Mouse (Mus musculus) gastrocnemius, postnatal 25 days (tissue): ENCODE data around the gene BC080695. TPM values are rescaled to one million over a fixed set of nuclear protein-coding genes. Genes with fewer than 3 reads are reported as not detected.
"Not testable (repeated sequence)": the region's sequence is repeated elsewhere in the genome, so short reads cannot be mapped to it uniquely, and the experiment has no call there.

Experiments
- DNase-seq: peaks from one replicate; pipeline ENCODE4 v3.0.0; 2022
- long read RNA-seq, 2 experiments: library from polyadenylated mRNA; stranded (forward); transcript quantifications; one replicate each; pipeline ENCODE4 v2.0.0; 2021
- total RNA-seq, 2 experiments: library from RNA; stranded (reverse); gene quantifications; 1 replicate in 1 of 2; 2 replicates in 1 of 2; pipeline ENCODE4 v1.2.3; 2021

Gene BC080695
- not detected for total RNA-seq
- long read RNA-seq, experiment 1 = 0 reads
- long read RNA-seq, experiment 2 = 0 reads

DNA sequence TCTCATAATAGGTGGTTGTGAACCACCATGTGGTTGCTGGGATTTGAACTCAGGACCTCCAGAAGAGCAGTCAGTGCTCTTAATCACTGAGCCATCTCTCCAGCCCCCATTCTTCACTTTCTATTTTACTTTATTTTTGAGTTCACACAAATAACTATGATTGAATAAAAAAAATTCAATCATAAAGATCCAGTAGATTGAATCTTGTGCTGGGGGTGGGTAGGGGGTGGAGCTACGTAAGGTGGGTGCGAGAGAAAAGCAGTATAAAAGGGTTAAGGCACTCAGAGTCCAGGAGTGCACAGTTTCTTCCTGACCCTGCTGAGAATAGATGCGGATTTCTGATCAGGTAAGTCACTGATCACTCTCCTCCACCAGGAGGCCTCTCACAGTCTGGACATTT, at the start of gene BC080695, which contains the start of gene Gm13057:
BC080695 (plus strand) TSS at position 301 of the 400 bp plus-strand sequence.
Gm13057 (plus strand) TSS at position 310 of the 400 bp plus-strand sequence.
- DNase-seq = not testable (repeated sequence)

DNA sequence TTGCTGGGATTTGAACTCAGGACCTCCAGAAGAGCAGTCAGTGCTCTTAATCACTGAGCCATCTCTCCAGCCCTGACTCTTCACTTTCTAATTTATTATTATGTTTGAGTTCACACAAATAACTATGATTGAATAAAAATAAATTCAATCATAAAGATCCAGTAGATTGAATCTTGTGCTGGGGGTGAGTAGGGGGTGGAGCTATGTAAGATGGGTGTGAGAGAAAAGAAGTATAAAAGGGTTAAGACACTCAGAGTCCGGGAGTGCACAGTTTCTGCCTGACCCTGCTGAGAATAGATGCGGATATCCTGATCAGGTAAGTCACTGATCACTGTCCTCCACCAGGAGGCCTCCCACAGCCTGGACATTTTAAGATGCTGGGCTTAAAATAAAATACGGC, 40.5 kb upstream of the BC080695 start, which contains the start of gene Gm13043:
Gm13043 (plus strand) TSS at position 301 of the 400 bp plus-strand sequence.
- no peak for DNase-seq

DNA sequence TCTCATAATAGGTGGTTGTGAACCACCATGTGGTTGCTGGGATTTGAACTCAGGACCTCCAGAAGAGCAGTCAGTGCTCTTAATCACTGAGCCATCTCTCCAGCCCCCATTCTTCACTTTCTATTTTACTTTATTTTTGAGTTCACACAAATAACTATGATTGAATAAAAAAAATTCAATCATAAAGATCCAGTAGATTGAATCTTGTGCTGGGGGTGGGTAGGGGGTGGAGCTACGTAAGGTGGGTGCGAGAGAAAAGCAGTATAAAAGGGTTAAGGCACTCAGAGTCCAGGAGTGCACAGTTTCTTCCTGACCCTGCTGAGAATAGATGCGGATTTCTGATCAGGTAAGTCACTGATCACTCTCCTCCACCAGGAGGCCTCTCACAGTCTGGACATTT, 15.8 kb upstream of the BC080695 start, which contains the start of gene Gm13040:
Gm13040 (plus strand) TSS at position 301 of the 400 bp plus-strand sequence.
- DNase-seq = not testable (repeated sequence)

DNA sequence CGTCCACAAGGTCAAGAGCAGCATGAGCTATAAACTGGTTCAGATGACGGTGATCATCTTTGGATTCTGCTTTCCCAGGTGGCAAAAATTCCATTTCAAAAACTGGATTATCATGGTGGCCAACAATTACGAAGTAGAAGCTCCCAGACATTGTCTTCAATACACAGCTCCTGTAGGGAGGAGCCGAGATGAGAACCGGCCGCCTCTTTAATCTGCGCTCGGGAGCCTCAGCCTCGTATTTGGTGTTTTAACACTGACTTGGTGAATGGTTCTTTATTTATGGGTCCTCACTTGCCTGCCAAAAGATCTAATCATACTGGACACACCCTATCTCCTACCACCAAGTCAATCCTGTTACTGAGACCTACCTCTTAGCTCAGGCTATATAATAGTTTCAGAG, 60.4 kb downstream of the BC080695 start:
- DNase-seq = not testable (repeated sequence)

DNA sequence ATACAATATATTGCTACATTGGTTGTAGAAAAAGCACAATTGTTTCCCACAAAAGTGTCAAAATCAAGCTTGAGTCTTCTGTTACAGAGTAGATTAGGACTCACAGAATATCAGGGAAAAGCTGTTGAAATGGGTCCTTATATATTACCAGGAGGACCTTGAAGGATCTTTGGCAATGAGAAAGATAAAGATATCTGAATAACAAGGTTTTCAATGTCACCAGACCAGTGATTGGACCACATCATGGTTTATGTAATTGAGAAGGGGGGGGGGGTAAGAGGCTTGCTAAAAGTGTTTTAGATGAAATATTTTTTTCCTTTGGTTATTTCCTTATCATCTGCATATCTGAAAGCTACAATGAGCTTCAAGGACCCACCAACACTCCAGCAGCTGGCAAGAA, 63.2 kb downstream of the BC080695 start, which contains the start of gene Gm13083:
Gm13083 (plus strand) TSS at position 301 of the 400 bp plus-strand sequence.
- DNase-seq = not testable (repeated sequence)

DNA sequence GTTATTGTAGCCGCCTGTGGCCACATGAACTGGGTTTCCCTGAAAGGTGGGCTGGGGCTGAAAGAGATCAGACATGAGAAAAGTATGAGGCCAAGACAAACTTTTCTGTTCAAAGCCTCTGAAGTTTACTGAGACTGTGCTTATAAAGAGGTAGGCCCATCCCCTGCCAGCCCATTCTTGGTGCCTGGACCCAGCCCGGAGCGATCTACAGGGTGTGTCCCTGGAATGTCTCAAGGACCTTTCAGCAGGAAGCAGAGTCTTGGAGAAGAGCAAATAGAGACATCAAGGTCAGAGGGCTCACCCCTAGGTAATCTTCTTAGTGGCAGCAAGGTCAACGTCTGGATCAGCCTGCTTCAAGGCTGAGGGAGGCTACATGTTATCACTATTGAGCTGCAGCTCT, 66.6 kb downstream of the BC080695 start:
- not testable (repeated sequence) for DNase-seq

Other genes with a start within 250 kb of the BC080695 start
- 10 to 100 TPM; 22.7 to 26.8 TPM for gene Lrrc38, start 201.9 kb upstream of the BC080695 start, total RNA-seq
- gene Pramel1, start 157.3 kb upstream of the BC080695 start, total RNA-seq = not detected
- gene Pramef8, start 139.3 kb upstream of the BC080695 start, total RNA-seq = 1 to 10 TPM; 6.3 to 6.5 TPM
- not detected for gene Oog4, start 101.4 kb upstream of the BC080695 start, total RNA-seq
- gene Gm13043, start 40.4 kb upstream of the BC080695 start, total RNA-seq = not detected
- gene Gm13040, start 15.7 kb upstream of the BC080695 start, total RNA-seq = not detected
- not detected for gene Gm13057, start within 50 bp of the BC080695 start, total RNA-seq
- not detected for gene Gm13083, start 63.3 kb downstream of the BC080695 start, total RNA-seq
- gene Gm13088, start 105.5 kb downstream of the BC080695 start, total RNA-seq = not detected
- gene Gm13089, start 151.0 kb downstream of the BC080695 start, total RNA-seq = not detected
- gene Gm13078, start 167.8 kb downstream of the BC080695 start, total RNA-seq = not detected
- gene Gm13023, start 237.7 kb downstream of the BC080695 start, total RNA-seq = not detected